Mouse (Mus musculus) embryonic facial prominence, embryonic 11.5 days (tissue): ENCODE measurements around the gene Vrk3. TPM values are rescaled to one million over a fixed set of nuclear protein-coding genes. Genes with fewer than 3 reads are reported as not detected.

Experiments used
- ATAC-seq: fragments of 200-750 bp; cut with Nextera tagmentation; replicated peaks from 2 replicates; pipeline ENCODE4 v1.8.0; 2017; ENCODE audit warnings: low read depth; ENCODE audit not compliant: insufficient number of reproducible peaks, low FRiP score, low TSS enrichment
- DNase-seq: peaks from one replicate; pipeline ENCODE4 v3.0.0-alpha.2; 2015; ENCODE audit warnings: low spot score
- H3K27ac ChIP-seq: fragments of 300-500 bp; sonication (generic); replicated peaks from 2 replicates; pipeline ENCODE4 v1.5.1; 2014; ENCODE audit warnings: mild to moderate bottlenecking, low read depth, low read length, control low read depth
- H3K27me3 ChIP-seq: fragments of 300-500 bp; sonication (generic); 2 replicates; pipeline ENCODE4 v1.6.1; 2014; ENCODE audit warnings: mild to moderate bottlenecking, low read length, moderate library complexity, mixed read lengths; ENCODE audit not compliant: control insufficient read depth, insufficient read depth
- H3K36me3 ChIP-seq: fragments of 300-500 bp; sonication (generic); replicated peaks from 2 replicates; pipeline ENCODE4 v1.6.1; 2014; ENCODE audit warnings: low read depth, mild to moderate bottlenecking, low read length, moderate library complexity, mixed read lengths; ENCODE audit not compliant: control insufficient read depth, insufficient read depth
- H3K4me1 ChIP-seq: fragments of 300-500 bp; sonication (generic); 2 replicates; pipeline ENCODE4 v1.6.1; 2014; ENCODE audit warnings: low read length, mixed read lengths; ENCODE audit not compliant: control insufficient read depth, insufficient read depth
- H3K4me2 ChIP-seq: fragments of 300-500 bp; sonication (generic); 2 replicates; pipeline ENCODE4 v1.6.1; 2014; ENCODE audit warnings: low read depth, mild to moderate bottlenecking, control low read depth, low read length, moderate library complexity
- H3K4me3 ChIP-seq: fragments of 300-500 bp; sonication (generic); 2 replicates; pipeline ENCODE4 v1.5.1; 2014; ENCODE audit warnings: low read depth, low read length, control low read depth
- H3K9ac ChIP-seq: fragments of 300-500 bp; sonication (generic); replicated peaks from 2 replicates; pipeline ENCODE4 v1.6.1; 2014; ENCODE audit warnings: mild to moderate bottlenecking, control low read depth, low read length
- H3K9me3 ChIP-seq: fragments of 300-500 bp; sonication (generic); replicated peaks from 2 replicates; pipeline ENCODE4 v1.6.1; 2016; ENCODE audit warnings: mild to moderate bottlenecking, low read length, inconsistent platforms, mixed read lengths; ENCODE audit not compliant: control insufficient read depth
- WGBS: fragments of 180-500 bp; shearing (Covaris S2); extraction: QIAGEN DNeasy Blood & Tissue Kit; methylation state at CpG from one replicate; pipeline ENCODE4 v1.1.7; 2014; 5-methylcytosine and 5-hydroxymethylcytosine counted together
- polyA plus RNA-seq: library from polyadenylated mRNA; unstranded; fragments of >200 nt; fragmentation: Nextera tagmentation; extraction: Ambion mirVana; gene quantifications from 2 replicates; pipeline ENCODE4 v1.2.1, GENCODE M21; 2014

Gene Vrk3
- polyA plus RNA-seq, 1 experiment from 2014 or later = 32.3 TPM

DNA sequence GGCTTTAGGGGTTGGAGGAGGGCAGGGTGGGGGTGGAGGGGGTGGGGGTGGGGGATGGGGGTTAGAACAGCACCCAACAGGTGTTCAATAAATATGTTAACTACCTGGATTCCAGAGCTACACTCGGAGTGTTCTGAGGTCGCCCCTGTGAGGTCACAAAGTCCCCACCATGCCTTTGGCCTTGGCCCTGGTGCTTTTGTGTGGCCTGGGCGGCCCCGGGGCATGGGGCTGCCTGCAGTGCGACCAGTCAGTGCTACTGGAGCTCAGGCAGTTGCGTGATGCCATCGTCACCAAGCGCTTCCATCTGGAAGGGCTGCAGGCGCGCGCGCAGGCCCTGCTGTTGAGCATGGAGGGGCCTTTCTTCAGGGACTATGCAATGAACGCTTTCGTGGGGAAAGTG, 39.6 kb upstream of the Vrk3 start, which contains the start of gene Izumo2:
TSS of gene Izumo2 (plus strand) at position 169 of the 400 bp plus-strand sequence.
- H3K36me3 ChIP-seq = no peaks in the 10 kb centered on the region
- no peak within 1 kb of the TSS for H3K4me3 ChIP-seq
- H3K9me3 ChIP-seq = no peaks in the 10 kb centered on the region
- DNase-seq = no peak
- H3K4me2 ChIP-seq = no peak within 1 kb of the TSS
- H3K4me1 ChIP-seq = no peaks in the 10 kb centered on the region
- H3K27ac ChIP-seq = no peak within 1 kb of the TSS
- ATAC-seq = no peak
- no peak within 1 kb of the TSS for H3K9ac ChIP-seq
- 72% methylated on average over 14 of the region's 14 CpGs for WGBS
- no peaks in the 10 kb centered on the region for H3K27me3 ChIP-seq

DNA sequence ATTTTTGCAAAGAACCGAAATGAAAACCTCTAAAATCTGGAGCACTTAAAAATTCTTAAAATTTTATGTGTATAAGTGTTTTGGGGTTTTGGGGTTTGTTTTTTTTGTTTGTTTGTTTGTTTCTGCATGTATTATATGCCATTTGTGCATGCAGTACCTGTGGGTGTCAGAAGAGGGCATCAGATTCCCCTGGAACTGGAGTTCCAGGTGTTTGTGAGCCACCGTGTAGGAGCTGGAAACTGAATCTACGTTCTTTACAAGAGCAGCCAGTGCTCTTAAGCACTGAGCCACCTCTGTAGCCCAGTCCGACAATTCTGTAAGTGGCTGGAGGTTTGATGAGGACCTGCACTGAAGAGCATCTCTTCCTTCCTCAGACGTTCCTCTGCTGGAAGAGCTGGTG, 38.3 kb upstream of the Vrk3 start:
- no peak for ATAC-seq
- H3K9ac ChIP-seq = no peak overlapping the region
- H3K27me3 ChIP-seq = no peaks in the 10 kb centered on the region
- no peaks in the 10 kb centered on the region for H3K9me3 ChIP-seq
- no peak for DNase-seq
- H3K27ac ChIP-seq = no peak overlapping the region
- H3K4me3 ChIP-seq = no peak overlapping the region
- H3K4me2 ChIP-seq = no peak overlapping the region
- 76% methylated on average over 5 of the region's 5 CpGs for WGBS
- H3K36me3 ChIP-seq = no peaks in the 10 kb centered on the region
- H3K4me1 ChIP-seq = no peaks in the 10 kb centered on the region

DNA sequence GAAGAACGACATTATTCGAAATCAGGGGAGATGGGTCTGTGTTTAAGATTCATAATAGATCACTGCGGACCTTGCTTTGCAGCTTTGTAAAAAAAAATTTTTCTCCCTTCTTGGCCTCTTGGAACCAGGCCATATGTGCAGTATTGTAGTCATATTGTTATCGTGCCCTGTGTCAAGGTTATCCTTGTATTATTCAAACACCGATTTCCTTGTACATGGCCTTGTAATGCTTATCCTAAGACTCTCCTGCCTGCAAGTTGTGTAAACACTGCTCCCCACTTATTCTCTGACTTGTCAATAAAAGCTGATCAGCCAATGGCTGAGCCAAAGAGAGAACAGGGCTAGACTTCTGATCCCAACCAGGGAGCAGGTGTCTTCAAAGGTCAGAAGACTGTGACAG, 26.2 kb upstream of the Vrk3 start:
- Histone ChIP-seq H3K9me3 (no peaks in the 10 kb centered on the region), H3K27me3 (no peaks in the 10 kb centered on the region), H3K4me2 (no peak overlapping the region), H3K9ac (no peak overlapping the region), H3K4me3 (no peak overlapping the region), H3K4me1 (no peaks in the 10 kb centered on the region), H3K36me3 (no peaks in the 10 kb centered on the region), H3K27ac (no peak overlapping the region)
- 85% methylated on average over 5 of the region's 5 CpGs for WGBS
- no peak for DNase-seq
- ATAC-seq = no peak

DNA sequence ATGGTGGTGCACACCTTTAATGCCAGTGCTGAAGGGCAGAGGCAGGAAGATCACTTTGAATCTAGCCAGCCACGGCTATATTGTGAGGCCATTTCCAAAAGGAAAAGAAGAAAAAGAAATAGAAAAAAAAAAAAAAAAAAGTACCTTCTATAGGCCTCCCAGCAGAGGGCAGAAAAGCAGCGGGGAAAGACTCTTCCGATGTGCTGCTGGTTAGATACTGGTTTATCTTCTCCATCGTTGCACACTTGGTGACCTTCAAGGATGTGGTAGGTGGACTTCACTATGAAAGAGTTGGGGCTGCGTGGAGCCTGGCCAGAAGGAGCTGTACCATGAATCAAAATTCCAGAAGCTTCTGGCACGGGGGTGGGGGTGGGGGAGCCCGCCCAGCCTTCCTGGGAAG, 23.9 kb upstream of the Vrk3 start:
- Histone ChIP-seq H3K4me1 (no peaks in the 10 kb centered on the region), H3K9me3 (no peaks in the 10 kb centered on the region), H3K27ac (no peak overlapping the region), H3K4me3 (no peak overlapping the region), H3K9ac (no peak overlapping the region), H3K4me2 (no peak overlapping the region), H3K27me3 (no peaks in the 10 kb centered on the region), H3K36me3 (no peaks in the 10 kb centered on the region)
- no peak for ATAC-seq
- WGBS = 24% methylated on average over 7 of the region's 7 CpGs
- DNase-seq = peak; percentile 33

DNA sequence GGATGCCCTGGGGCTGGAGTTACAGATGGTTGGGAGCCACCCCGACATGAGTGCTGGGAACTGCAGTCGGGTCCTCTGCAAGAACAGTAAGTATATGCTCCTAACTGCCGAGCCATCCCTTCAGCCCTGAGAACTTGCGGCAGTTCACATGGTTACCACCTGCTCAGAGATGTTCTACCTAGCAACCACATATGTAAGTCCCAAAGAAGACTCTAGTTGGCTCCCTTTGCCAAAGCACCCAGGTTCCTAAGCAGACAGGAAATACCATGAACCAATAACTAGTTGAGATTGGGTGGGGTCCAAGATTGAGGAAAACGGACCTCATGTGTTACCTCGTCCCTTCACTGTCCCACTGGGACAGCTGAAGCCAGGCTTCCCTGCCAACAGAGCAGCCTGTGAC, 21.9 kb upstream of the Vrk3 start:
- no peak for ATAC-seq
- Histone ChIP-seq H3K27ac (no peak overlapping the region), H3K4me1 (no peaks in the 10 kb centered on the region), H3K27me3 (no peaks in the 10 kb centered on the region), H3K36me3 (no peaks in the 10 kb centered on the region), H3K4me2 (no peak overlapping the region), H3K9ac (no peak overlapping the region), H3K4me3 (no peak overlapping the region), H3K9me3 (no peaks in the 10 kb centered on the region)
- no peak for DNase-seq
- WGBS = 77% methylated on average over 6 of the region's 6 CpGs

DNA sequence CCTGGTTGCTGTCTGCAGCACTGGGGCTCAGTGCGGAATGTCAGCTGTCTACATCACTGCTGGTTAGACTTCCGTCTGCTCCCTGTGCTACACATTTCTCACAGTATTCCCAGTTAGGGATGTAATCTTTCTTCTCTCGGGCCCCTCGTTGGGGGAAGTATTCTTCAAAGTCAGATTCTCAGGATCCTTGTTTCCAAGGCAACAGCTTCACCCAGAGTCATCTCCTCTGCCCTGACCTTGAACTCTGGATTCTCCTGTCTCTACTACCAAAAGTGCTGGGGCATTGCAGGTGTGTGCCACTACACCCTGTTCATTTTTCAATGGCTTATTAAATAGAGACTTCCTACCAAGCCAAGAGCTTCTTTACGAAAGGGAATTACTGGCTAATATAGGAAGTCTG, 21.1 kb upstream of the Vrk3 start:
- Histone ChIP-seq H3K4me2 (no peak overlapping the region), H3K4me3 (no peak overlapping the region), H3K27me3 (no peaks in the 10 kb centered on the region), H3K36me3 (no peaks in the 10 kb centered on the region), H3K27ac (no peak overlapping the region), H3K4me1 (no peaks in the 10 kb centered on the region), H3K9ac (no peak overlapping the region), H3K9me3 (no peaks in the 10 kb centered on the region)
- DNase-seq (no peak), ATAC-seq (no peak)
- WGBS = 69% methylated on average over 5 of the region's 5 CpGs

DNA sequence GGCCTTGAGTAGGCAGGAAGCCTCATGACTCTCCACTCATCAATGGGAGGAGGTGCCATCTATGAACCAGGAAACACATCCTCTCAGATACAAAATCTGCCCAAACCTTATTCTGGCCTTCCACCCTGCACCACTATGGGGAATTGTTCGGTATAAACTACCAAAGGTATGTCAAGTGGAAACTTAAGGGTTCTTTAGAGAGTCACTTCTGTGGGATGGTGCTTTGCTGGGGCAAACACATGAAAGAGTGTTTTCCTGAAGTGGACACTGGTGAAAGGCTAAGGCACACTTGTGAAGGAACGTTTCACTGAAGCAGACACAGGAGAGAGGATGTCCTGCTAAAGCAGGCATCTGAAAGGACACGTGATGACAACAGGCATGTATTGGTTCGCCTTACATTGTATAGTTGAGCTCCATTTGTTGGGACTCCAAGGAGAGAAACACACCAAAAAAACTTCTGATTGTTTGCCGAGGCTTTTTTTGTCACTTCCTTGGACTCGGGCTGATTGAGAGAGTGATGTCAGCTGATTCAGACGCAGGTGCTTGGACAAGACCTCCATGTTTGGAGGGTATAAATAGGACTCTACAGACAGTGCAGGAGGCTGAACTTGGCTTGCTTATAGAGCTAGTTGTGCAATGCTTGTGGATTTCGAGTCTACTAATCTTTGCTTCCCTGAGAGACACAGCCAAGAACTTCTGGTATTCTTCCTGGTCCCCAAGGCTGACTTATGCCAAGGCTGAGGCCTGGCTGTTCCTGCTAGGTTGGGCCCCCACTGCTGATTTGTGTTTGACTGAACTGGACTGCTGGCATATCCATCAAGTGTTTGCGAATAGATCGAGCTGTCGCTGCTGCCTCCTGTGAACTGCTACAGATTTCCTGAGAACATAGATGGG, 19.9 kb upstream of the Vrk3 start:
- no peak for DNase-seq
- Histone ChIP-seq H3K27ac (no peak overlapping the region), H3K4me1 (no peaks in the 10 kb centered on the region), H3K4me3 (no peak overlapping the region), H3K9ac (no peak overlapping the region), H3K27me3 (no peaks in the 10 kb centered on the region), H3K36me3 (no peaks in the 10 kb centered on the region), H3K9me3 (no peaks in the 10 kb centered on the region), H3K4me2 (no peak overlapping the region)
- 82% methylated on average over 11 of the region's 11 CpGs for WGBS
- ATAC-seq = no peak

DNA sequence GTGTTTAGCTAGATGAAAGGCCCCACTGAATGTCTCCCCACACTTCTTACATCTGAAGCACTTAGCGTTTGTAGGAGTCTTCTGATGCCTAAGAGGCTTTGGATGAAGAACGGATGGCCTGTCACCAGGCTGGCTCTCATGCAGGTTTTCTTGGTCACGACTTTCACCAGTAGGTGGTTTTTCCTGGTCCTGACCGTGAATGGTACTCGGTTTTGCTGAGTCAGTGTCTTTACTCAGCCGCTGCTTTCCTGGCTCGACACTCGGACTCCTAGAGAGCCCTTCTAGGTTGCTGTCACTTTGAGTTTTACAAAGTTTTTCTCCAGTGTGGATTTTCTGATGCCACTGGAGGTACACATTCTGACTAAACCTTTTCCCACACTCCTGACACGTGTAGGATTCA, 14.5 kb upstream of the Vrk3 start:
- no peaks in the 10 kb centered on the region for H3K27me3 ChIP-seq
- H3K27ac ChIP-seq = no peak overlapping the region
- 89% methylated on average over 9 of the region's 9 CpGs for WGBS
- ATAC-seq (no peak), DNase-seq (no peak)
- no peak overlapping the region for H3K4me3 ChIP-seq
- H3K4me1 ChIP-seq = no peaks in the 10 kb centered on the region
- no peak overlapping the region for H3K4me2 ChIP-seq
- H3K9ac ChIP-seq = no peak overlapping the region
- no peaks in the 10 kb centered on the region for H3K36me3 ChIP-seq
- H3K9me3 ChIP-seq = no peaks in the 10 kb centered on the region
